Mouse (Mus musculus): ENCODE measurements at regions not wholly inside any gene's neighbourhood (a gene's known extent, or its start where the extent isn't known, plus 50 kb on each side); places are given as distances from the start of the nearest gene placed in this dataset.
A peak's percentile ranks its signal among the peaks of the same experiment; 100 is the strongest.

DNA sequence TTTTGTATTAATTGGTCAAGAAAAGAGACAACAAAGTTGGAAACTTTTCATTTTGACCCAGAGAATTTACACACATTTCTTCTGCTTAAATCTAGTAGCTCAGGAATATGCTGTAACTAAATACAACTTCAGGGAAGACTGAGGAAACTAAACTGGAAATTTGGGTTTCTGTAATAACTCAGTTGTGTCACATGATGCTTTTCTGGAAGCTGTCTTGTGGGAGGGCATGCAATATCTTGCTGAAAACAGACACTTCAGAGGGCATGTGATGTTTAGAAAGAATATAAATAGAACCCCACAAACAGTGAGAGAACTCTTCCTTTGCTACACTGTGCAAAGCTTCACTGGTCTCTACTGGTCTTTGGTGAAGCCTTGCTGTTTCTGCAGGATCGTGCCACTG is 680.9 kb upstream of the Cited2 start:
- Histone ChIP-seq H3K9ac (ENCODE audit: low read length) (no peak overlapping the region), H3K4me3 (ENCODE audit: control insufficient read depth in 1 of 2, insufficient read depth in 1 of 2, low read depth in 1 of 2, low read length in 2 of 2) (no peak overlapping the region), H3K9me3 (ENCODE audit: control insufficient read depth, low read length) (no peaks in the 10 kb centered on the region), H3K4me2 (ENCODE audit: low read length) (no peak overlapping the region), H3K27me3 (ENCODE audit: control insufficient read depth, insufficient read depth, low read length) (no peaks in the 10 kb centered on the region), H3K4me1 (ENCODE audit: control insufficient read depth in 2 of 2, insufficient read depth in 2 of 2, low read length in 2 of 2) (peaks cover 0 to 3% of the 10 kb centered on the region in 2 experiments; a peak in 1 of 4 replicates), H3K36me3 (ENCODE audit: control insufficient read depth, insufficient read depth, low read length) (no peaks in the 10 kb centered on the region), H3K27ac (replicated peaks in 1 of 2; ENCODE audit: control insufficient read depth in 1 of 2, insufficient read depth in 1 of 2, low read depth in 2 of 2, low read length in 2 of 2) (no peak overlapping the region)
- 79% methylated on average over 1 of the region's 1 CpGs for WGBS
- no peak for ATAC-seq (ENCODE audit: insufficient number of reproducible peaks, insufficient read depth, low FRiP score, low read depth)

GRCm38 (mm10) chr10:17042973-17043372 is 680.0 kb upstream of the Cited2 start:
- no peak overlapping the region for H3K4me3 ChIP-seq (ENCODE audit: control insufficient read depth in 1 of 2, insufficient read depth in 1 of 2, low read depth in 1 of 2, low read length in 2 of 2)
- no peak overlapping the region for H3K4me2 ChIP-seq (ENCODE audit: low read length)
- H3K27ac ChIP-seq (replicated peaks in 1 of 2; ENCODE audit: control insufficient read depth in 1 of 2, insufficient read depth in 1 of 2, low read depth in 2 of 2, low read length in 2 of 2): no peak overlapping the region
- no peaks in the 10 kb centered on the region for H3K36me3 ChIP-seq (ENCODE audit: control insufficient read depth, insufficient read depth, low read length)
- no peaks in the 10 kb centered on the region for H3K9me3 ChIP-seq (ENCODE audit: control insufficient read depth, low read length)
- peaks cover 0 to 3% of the 10 kb centered on the region in 2 experiments; a peak in 1 of 4 replicates for H3K4me1 ChIP-seq (ENCODE audit: control insufficient read depth in 2 of 2, insufficient read depth in 2 of 2, low read length in 2 of 2)
- no peak overlapping the region for H3K9ac ChIP-seq (ENCODE audit: low read length)
- no peaks in the 10 kb centered on the region for H3K27me3 ChIP-seq (ENCODE audit: control insufficient read depth, insufficient read depth, low read length)
- 77% methylated on average over 3 of the region's 3 CpGs for WGBS
- no peak for ATAC-seq (ENCODE audit: insufficient number of reproducible peaks, insufficient read depth, low FRiP score, low read depth)

GRCm38 (mm10) chr10:17046765-17047164 is 676.3 kb upstream of the Cited2 start:
- no peak overlapping the region for H3K4me2 ChIP-seq (ENCODE audit: low read length)
- no peaks in the 10 kb centered on the region for H3K9me3 ChIP-seq (ENCODE audit: control insufficient read depth, low read length)
- no peaks in the 10 kb centered on the region for H3K36me3 ChIP-seq (ENCODE audit: control insufficient read depth, insufficient read depth, low read length)
- ATAC-seq (ENCODE audit: insufficient number of reproducible peaks, insufficient read depth, low FRiP score, low read depth): no peak
- H3K4me1 ChIP-seq (ENCODE audit: control insufficient read depth in 2 of 2, insufficient read depth in 2 of 2, low read length in 2 of 2): peaks cover 0 to 3% of the 10 kb centered on the region in 2 experiments; a peak in 1 of 4 replicates
- whole genome bisulfite sequencing: 80% methylated on average over 5 of the region's 5 CpGs
- H3K4me3 ChIP-seq (ENCODE audit: control insufficient read depth in 1 of 2, insufficient read depth in 1 of 2, low read depth in 1 of 2, low read length in 2 of 2): no peak overlapping the region
- no peak overlapping the region for H3K27ac ChIP-seq (replicated peaks in 1 of 2; ENCODE audit: control insufficient read depth in 1 of 2, insufficient read depth in 1 of 2, low read depth in 2 of 2, low read length in 2 of 2)
- no peak overlapping the region for H3K9ac ChIP-seq (ENCODE audit: low read length)
- no peaks in the 10 kb centered on the region for H3K27me3 ChIP-seq (ENCODE audit: control insufficient read depth, insufficient read depth, low read length)

- Histone ChIP-seq H3K4me1 (ENCODE audit: control insufficient read depth in 2 of 2, insufficient read depth in 2 of 2, low read length in 2 of 2) (peaks cover 2 to 11% of the 10 kb centered on the region in 2 experiments; a peak in 3 of 4 replicates), H3K27ac (replicated peaks in 1 of 2; ENCODE audit: control insufficient read depth in 1 of 2, insufficient read depth in 1 of 2, low read depth in 2 of 2, low read length in 2 of 2) (peak overlapping the region in 1 of 2 experiments; percentile 55; a peak in 1 of 4 replicates), H3K4me2 (ENCODE audit: low read length) (no peak overlapping the region), H3K36me3 (ENCODE audit: control insufficient read depth, insufficient read depth, low read length) (no peaks in the 10 kb centered on the region), H3K27me3 (ENCODE audit: control insufficient read depth, insufficient read depth, low read length) (no peaks in the 10 kb centered on the region), H3K9ac (ENCODE audit: low read length) (no peak overlapping the region), H3K9me3 (ENCODE audit: control insufficient read depth, low read length) (no peaks in the 10 kb centered on the region), H3K4me3 (ENCODE audit: control insufficient read depth in 1 of 2, insufficient read depth in 1 of 2, low read depth in 1 of 2, low read length in 2 of 2) (no peak overlapping the region)
- WGBS: 5% methylated on average over 1 of the region's 1 CpGs
- ATAC-seq (ENCODE audit: insufficient number of reproducible peaks, insufficient read depth, low FRiP score, low read depth): no peak
Measured at GRCm38 (mm10) chr10:17072906-17073305, 650.1 kb upstream of the Cited2 start.

GRCm38 (mm10) chr10:17074013-17074401 is 649.0 kb upstream of the Cited2 start:
- Histone ChIP-seq H3K4me3 (ENCODE audit: control insufficient read depth in 1 of 2, insufficient read depth in 1 of 2, low read depth in 1 of 2, low read length in 2 of 2) (no peak overlapping the region), H3K27ac (replicated peaks in 1 of 2; ENCODE audit: control insufficient read depth in 1 of 2, insufficient read depth in 1 of 2, low read depth in 2 of 2, low read length in 2 of 2) (no peak overlapping the region), H3K27me3 (ENCODE audit: control insufficient read depth, insufficient read depth, low read length) (no peaks in the 10 kb centered on the region), H3K36me3 (ENCODE audit: control insufficient read depth, insufficient read depth, low read length) (no peaks in the 10 kb centered on the region), H3K4me2 (ENCODE audit: low read length) (no peak overlapping the region), H3K9ac (ENCODE audit: low read length) (no peak overlapping the region), H3K4me1 (ENCODE audit: control insufficient read depth in 2 of 2, insufficient read depth in 2 of 2, low read length in 2 of 2) (peaks cover 2 to 11% of the 10 kb centered on the region in 2 experiments; a peak in 3 of 4 replicates), H3K9me3 (ENCODE audit: control insufficient read depth, low read length) (no peaks in the 10 kb centered on the region)
- no peak for ATAC-seq (ENCODE audit: insufficient number of reproducible peaks, insufficient read depth, low FRiP score, low read depth)
- WGBS: 89% methylated on average over 1 of the region's 1 CpGs

DNA sequence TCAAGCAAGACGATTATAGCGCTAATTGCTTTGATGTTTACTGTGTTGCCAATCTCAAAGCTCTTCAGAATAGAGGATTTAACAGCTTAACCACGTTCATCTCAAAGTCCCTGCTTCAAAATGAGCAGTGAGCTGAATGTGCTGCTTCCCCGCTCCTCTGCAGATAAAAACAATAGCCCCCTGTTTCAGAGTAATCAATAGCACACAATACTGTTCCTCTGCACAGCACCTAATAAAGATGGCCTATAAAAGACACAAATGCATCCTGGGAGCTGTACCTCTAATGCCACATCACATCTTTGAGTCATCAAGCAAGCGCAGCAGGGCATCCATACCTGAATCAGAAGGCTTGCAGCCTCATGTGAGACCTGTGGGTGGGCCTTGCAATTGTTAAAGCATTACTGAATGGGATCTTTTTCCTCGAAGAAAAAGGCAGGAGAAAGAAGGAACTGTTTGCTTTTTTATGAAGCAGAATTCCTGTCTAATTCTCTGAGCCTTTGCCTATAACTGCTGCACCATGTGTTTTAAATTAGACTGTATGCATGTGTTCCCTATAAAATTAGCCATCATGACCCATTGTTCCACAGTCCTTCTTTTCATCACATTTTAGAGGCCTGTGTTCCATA is 648.5 kb upstream of the Cited2 start:
- H3K9me3 ChIP-seq (ENCODE audit: control insufficient read depth, low read length): no peaks in the 10 kb centered on the region
- no peak for ATAC-seq (ENCODE audit: insufficient number of reproducible peaks, insufficient read depth, low FRiP score, low read depth)
- no peak overlapping the region for H3K4me2 ChIP-seq (ENCODE audit: low read length)
- H3K36me3 ChIP-seq (ENCODE audit: control insufficient read depth, insufficient read depth, low read length): no peaks in the 10 kb centered on the region
- H3K4me3 ChIP-seq (ENCODE audit: control insufficient read depth in 1 of 2, insufficient read depth in 1 of 2, low read depth in 1 of 2, low read length in 2 of 2): no peak overlapping the region
- WGBS: 79% methylated on average over 6 of the region's 6 CpGs
- no peak overlapping the region for H3K27ac ChIP-seq (replicated peaks in 1 of 2; ENCODE audit: control insufficient read depth in 1 of 2, insufficient read depth in 1 of 2, low read depth in 2 of 2, low read length in 2 of 2)
- no peaks in the 10 kb centered on the region for H3K27me3 ChIP-seq (ENCODE audit: control insufficient read depth, insufficient read depth, low read length)
- H3K4me1 ChIP-seq (ENCODE audit: control insufficient read depth in 2 of 2, insufficient read depth in 2 of 2, low read length in 2 of 2): peaks cover 2 to 11% of the 10 kb centered on the region in 2 experiments; a peak in 3 of 4 replicates
- no peak overlapping the region for H3K9ac ChIP-seq (ENCODE audit: low read length)

DNA sequence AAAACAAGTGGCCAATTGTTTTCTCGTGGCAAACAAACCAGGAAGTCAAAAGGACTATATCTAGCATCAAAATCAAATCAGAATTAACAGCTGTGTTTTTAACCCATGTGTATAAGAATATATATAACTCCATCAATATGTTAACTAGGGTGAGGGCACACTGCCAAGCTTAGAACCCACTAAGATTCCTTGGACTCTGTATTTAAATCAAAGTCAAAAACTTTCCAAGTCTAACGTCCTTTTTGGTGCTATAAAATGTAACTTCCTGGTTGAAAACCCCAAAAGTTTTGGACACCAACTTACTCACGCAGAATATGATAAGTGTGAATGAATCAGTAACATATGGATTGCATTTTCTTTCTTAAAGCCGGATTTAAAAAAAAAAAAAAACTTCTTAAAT is 647.9 kb upstream of the Cited2 start:
- no peaks in the 10 kb centered on the region for H3K9me3 ChIP-seq (ENCODE audit: control insufficient read depth, low read length)
- H3K4me2 ChIP-seq (ENCODE audit: low read length): no peak overlapping the region
- H3K36me3 ChIP-seq (ENCODE audit: control insufficient read depth, insufficient read depth, low read length): no peaks in the 10 kb centered on the region
- WGBS: 72% methylated on average over 4 of the region's 4 CpGs
- H3K27me3 ChIP-seq (ENCODE audit: control insufficient read depth, insufficient read depth, low read length): no peaks in the 10 kb centered on the region
- peaks cover 2 to 11% of the 10 kb centered on the region in 2 experiments; a peak in 3 of 4 replicates for H3K4me1 ChIP-seq (ENCODE audit: control insufficient read depth in 2 of 2, insufficient read depth in 2 of 2, low read length in 2 of 2)
- H3K27ac ChIP-seq (replicated peaks in 1 of 2; ENCODE audit: control insufficient read depth in 1 of 2, insufficient read depth in 1 of 2, low read depth in 2 of 2, low read length in 2 of 2): no peak overlapping the region
- no peak for ATAC-seq (ENCODE audit: insufficient number of reproducible peaks, insufficient read depth, low FRiP score, low read depth)
- H3K9ac ChIP-seq (ENCODE audit: low read length): no peak overlapping the region
- no peak overlapping the region for H3K4me3 ChIP-seq (ENCODE audit: control insufficient read depth in 1 of 2, insufficient read depth in 1 of 2, low read depth in 1 of 2, low read length in 2 of 2)

GRCm38 (mm10) chr10:17075576-17075975 is 647.4 kb upstream of the Cited2 start:
- Histone ChIP-seq H3K4me3 (ENCODE audit: control insufficient read depth in 1 of 2, insufficient read depth in 1 of 2, low read depth in 1 of 2, low read length in 2 of 2) (no peak overlapping the region), H3K4me1 (ENCODE audit: control insufficient read depth in 2 of 2, insufficient read depth in 2 of 2, low read length in 2 of 2) (peaks cover 2 to 11% of the 10 kb centered on the region in 2 experiments; a peak in 3 of 4 replicates), H3K27me3 (ENCODE audit: control insufficient read depth, insufficient read depth, low read length) (no peaks in the 10 kb centered on the region), H3K27ac (replicated peaks in 1 of 2; ENCODE audit: control insufficient read depth in 1 of 2, insufficient read depth in 1 of 2, low read depth in 2 of 2, low read length in 2 of 2) (no peak overlapping the region), H3K9me3 (ENCODE audit: control insufficient read depth, low read length) (no peaks in the 10 kb centered on the region), H3K36me3 (ENCODE audit: control insufficient read depth, insufficient read depth, low read length) (no peaks in the 10 kb centered on the region), H3K9ac (ENCODE audit: low read length) (no peak overlapping the region), H3K4me2 (ENCODE audit: low read length) (no peak overlapping the region)
- ATAC-seq (ENCODE audit: insufficient number of reproducible peaks, insufficient read depth, low FRiP score, low read depth): no peak
- WGBS: 59% methylated on average over 2 of the region's 2 CpGs

Data from heart, embryonic 14.5 days (tissue).